Mouse (Mus musculus) erythroblast, embryonic 14.5 days (primary cell): ENCODE data around the gene Rxrb. TPM values are rescaled to one million over a fixed set of nuclear protein-coding genes. Genes with fewer than 3 reads are reported as not detected.

Experiments
- H3K27me3 ChIP-seq: 2 replicates; pipeline ENCODE4 v1.6.1; 2012; ENCODE audit warnings: inconsistent platforms; ENCODE audit not compliant: control insufficient read depth
- H3K36me3 ChIP-seq: 2 replicates; pipeline ENCODE4 v1.6.1; 2012; ENCODE audit warnings: mild to moderate bottlenecking, inconsistent platforms; ENCODE audit not compliant: control insufficient read depth
- H3K4me1 ChIP-seq: 2 replicates; pipeline ENCODE4 v1.6.1; 2012; ENCODE audit warnings: inconsistent platforms; ENCODE audit not compliant: control insufficient read depth
- H3K4me3 ChIP-seq: replicated peaks from 2 replicates; pipeline ENCODE3; 2012; ENCODE audit warnings: moderate library complexity, mild to moderate bottlenecking, inconsistent platforms
- H3K9me3 ChIP-seq: 2 replicates; pipeline ENCODE4 v1.6.1; 2012; ENCODE audit warnings: low read length, inconsistent platforms, mixed read lengths; ENCODE audit not compliant: control insufficient read depth
- GATA1 ChIP-seq: IDR thresholded peaks from 2 replicates; pipeline ENCODE4 v1.6.1; 2012; ENCODE audit warnings: low read length, inconsistent platforms, mixed read lengths
- TAL1 ChIP-seq: IDR thresholded peaks from 3 replicates; pipeline ENCODE4 v1.6.1; 2012; ENCODE audit warnings: low read length, inconsistent platforms, mixed read lengths
- polyA plus RNA-seq: library from polyadenylated mRNA; stranded (reverse); fragments of >175 nt; gene quantifications from 2 replicates; pipeline ENCODE4 v1.2.3, GENCODE M21; 2012

Rxrb gene
- polyA plus RNA-seq, 1 experiment: 11.3 TPM

DNA sequence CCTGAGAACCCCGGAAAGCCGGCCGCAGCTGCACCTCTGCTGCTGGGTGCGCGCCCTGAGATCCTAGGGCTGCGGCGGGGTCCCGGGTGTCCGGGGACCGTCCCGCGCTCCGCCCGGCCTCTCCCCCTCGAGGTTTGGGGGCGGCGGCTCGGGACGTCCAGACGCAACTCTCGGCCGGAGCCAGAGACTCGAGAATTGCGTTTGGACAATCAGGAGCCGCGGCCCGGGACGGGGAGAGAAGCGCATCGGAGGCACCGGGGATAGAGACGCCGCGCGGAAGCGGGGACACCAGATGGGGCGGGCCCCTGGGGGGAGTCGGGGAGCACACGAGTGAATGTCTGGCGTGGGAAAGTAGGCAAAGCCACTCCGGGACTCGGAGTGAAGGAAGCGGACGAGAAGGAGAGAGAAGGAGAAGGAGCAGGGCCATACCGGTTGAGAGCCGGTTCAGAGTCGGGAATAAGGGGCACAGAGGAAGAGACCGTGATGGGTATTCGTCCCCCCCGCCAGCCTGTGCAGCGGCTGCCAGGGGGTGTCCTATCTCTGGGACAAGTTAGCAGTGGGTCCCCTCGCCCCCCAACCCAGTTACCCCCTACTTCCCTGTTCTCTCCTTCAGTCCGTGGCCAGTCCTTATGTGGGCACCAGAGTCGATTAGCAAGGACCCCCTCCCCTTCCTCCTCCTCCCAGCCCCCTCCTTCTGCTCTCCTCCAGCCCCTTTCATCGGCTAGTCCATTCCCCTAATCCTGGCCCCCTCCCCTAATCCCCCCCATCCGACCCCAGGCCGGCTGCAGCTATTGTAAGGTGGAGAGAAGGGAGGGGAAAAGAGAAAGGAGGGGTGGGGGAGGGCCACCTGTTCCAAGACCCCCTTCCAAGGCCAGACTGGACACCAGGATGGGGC lies 6.5 kb upstream of the Rxrb start:
- no peak for TF ChIP-seq GATA1
- TF ChIP-seq TAL1: no peak
- H3K4me3 ChIP-seq: peak overlapping the region; percentile 91
- peaks cover 29% of the 10 kb centered on the region for H3K9me3 ChIP-seq
- H3K36me3 ChIP-seq: peaks cover 49% of the 10 kb centered on the region
- peaks cover 68% of the 10 kb centered on the region for H3K4me1 ChIP-seq
- H3K27me3 ChIP-seq: no peaks in the 10 kb centered on the region

DNA sequence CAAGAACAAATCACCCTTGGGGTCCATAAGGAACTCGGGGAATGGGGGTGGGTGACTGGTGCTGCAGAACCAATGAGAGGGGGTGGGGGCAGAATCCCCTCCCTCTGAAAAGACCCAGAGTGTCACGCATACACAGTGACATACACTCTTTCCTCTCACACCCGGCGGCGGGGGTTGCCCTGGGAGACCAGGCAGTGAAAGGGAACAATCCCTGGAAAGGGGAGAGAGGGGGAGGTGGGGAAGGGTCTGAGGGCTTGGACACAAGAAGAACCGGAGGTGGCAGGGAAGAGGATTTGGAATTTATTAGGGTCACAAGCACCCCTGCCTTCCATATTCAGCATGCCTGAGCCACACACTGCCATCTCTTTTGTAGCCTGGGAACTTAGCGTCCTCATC lies 5.9 kb upstream of the Rxrb start:
- Histone ChIP-seq H3K4me3 (peak overlapping the region; percentile 91), H3K9me3 (peaks cover 25% of the 10 kb centered on the region), H3K4me1 (peaks cover 74% of the 10 kb centered on the region), H3K36me3 (peaks cover 54% of the 10 kb centered on the region), H3K27me3 (no peaks in the 10 kb centered on the region)
- no peak for TF ChIP-seq TAL1
- TF ChIP-seq GATA1: no peak

DNA sequence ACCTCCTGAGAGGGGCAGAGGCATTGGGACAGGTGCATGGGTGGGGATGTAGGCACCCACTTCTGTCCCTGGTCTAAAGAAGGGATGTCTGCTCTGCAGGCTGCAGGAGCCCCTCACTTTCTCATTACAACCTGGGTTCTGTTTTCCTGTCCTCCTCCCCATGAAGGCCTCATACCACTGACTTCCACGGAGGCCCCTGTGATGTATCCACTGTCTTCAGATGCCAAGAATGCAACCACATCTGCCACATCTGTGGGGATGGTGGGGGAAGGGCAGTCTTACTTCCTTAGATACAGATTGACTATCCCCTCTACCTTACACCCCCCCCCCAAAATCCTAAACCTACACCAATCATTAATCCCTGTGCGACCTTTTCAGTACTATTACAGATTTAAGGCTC lies 5.4 kb upstream of the Rxrb start:
- peaks cover 51% of the 10 kb centered on the region for H3K36me3 ChIP-seq
- H3K27me3 ChIP-seq: no peaks in the 10 kb centered on the region
- H3K4me3 ChIP-seq: peak overlapping the region; percentile 1
- H3K4me1 ChIP-seq: peaks cover 79% of the 10 kb centered on the region
- no peak for TF ChIP-seq TAL1
- TF ChIP-seq GATA1: no peak
- peaks cover 20% of the 10 kb centered on the region for H3K9me3 ChIP-seq

DNA sequence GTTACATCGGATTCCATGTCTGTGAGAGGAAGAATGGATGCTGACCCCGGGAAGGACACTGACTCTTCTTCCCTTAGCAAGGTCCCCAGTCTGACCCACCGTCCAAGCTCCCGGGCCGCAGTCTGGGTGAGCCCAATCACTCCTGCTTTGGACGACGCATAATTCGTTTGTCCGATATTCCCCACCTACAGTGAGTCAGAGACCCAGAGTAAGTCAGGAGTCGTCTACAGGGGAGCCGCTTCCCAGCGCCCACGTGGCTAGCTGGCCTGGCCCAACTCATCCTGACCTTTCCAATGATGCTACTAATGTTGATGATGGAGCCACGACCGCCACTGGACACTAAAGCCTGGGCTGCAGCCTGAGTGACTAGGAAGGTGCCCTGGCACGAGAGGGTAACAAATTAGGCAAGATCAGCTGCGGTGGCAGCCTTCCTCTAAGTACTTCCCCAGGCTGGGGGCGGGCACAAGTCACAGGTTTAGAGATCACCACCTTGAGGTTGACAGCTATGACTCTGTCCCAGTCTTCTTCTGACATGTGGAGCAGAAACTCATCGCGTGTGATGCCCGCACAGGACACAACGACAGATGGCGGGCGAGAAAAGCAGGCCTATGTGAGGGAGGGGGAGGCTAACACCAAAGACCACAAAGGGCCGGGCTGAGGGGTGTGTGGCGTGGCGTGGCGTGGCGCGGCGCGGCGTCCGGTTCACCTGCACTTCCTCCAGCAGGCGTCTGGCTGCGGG lies 4.5 kb upstream of the Rxrb start:
- no peak for TF ChIP-seq GATA1
- Histone ChIP-seq H3K36me3 (peaks cover 43% of the 10 kb centered on the region), H3K9me3 (peaks cover 13% of the 10 kb centered on the region), H3K4me3 (peak overlapping the region; percentile 84), H3K27me3 (no peaks in the 10 kb centered on the region), H3K4me1 (peaks cover 79% of the 10 kb centered on the region)

DNA sequence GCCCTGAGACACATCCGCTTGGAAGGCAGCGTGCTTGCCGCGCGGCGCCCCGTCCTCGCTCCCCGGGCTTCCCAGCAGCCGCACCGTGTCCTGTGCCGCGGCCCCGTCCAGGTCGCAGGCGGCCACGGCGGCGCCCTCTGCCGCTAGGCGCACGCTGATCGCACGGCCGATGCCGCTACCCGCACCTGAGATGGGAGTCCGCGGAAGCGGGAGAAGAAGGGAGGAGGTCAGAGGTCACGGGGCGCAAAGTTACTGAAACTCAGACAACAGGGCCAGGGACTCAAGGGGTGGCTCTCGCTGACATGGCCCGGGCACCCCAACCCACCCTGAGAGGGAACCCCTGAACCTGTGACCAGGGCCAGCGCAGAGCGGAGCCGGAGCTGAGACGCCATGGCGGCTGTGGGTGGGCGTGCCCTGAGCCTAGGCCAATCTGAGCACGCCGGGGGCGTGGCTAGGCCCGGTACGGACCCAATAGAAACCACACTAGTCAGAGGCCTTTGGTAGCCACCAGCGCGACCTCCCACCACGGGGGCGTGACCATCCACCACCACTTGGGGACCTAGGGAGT lies 3.9 kb upstream of the Rxrb start, which contains the start of gene H2-Ke6:
Gene H2-Ke6, minus strand, starts transcription at position 405 of the 568 bp plus-strand sequence.
- peak within 1 kb of the TSS; percentile 84 for H3K4me3 ChIP-seq
- peaks cover 36% of the 10 kb centered on the region for H3K36me3 ChIP-seq
- H3K27me3 ChIP-seq: no peaks in the 10 kb centered on the region
- peaks cover 85% of the 10 kb centered on the region for H3K4me1 ChIP-seq
- peaks cover 7% of the 10 kb centered on the region for H3K9me3 ChIP-seq
- TF ChIP-seq TAL1 (no peak), GATA1 (no peak)

DNA sequence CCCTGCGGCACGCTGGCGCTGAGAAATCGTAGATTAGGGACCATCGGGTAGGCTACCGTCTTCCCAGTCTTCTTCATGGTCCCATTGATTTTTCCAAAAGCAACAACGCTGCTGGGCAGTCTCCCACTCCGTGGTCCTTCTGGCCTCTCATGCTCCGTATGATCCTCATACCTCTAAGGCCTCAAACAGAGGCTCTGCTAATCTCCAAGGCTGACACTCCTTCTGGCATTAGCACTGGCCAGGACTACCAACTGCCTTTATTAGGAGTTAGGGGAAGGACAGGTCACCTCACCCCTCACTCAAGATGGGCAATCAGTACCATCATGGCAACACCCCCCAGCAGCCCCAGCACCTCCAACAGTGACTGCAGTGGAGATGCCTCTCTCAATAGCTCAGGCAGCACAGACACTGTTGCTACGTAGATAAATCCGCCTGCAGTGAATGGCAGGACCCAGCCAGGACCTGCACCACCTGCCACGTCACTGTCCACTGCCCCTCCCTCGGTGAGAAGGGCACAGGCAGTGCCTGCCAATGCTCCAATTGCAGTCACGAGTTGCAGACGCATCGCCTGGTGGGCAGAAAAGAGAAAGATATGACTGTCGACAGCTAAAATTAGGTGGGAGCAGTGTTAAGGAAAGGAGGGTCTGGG lies 3.0 kb upstream of the Rxrb start:
- H3K4me1 ChIP-seq: peaks cover 90% of the 10 kb centered on the region
- no peaks in the 10 kb centered on the region for H3K9me3 ChIP-seq
- no peaks in the 10 kb centered on the region for H3K27me3 ChIP-seq
- H3K4me3 ChIP-seq: peak overlapping the region; percentile 84
- TF ChIP-seq TAL1 (no peak), GATA1 (no peak)
- H3K36me3 ChIP-seq: peaks cover 35% of the 10 kb centered on the region

DNA sequence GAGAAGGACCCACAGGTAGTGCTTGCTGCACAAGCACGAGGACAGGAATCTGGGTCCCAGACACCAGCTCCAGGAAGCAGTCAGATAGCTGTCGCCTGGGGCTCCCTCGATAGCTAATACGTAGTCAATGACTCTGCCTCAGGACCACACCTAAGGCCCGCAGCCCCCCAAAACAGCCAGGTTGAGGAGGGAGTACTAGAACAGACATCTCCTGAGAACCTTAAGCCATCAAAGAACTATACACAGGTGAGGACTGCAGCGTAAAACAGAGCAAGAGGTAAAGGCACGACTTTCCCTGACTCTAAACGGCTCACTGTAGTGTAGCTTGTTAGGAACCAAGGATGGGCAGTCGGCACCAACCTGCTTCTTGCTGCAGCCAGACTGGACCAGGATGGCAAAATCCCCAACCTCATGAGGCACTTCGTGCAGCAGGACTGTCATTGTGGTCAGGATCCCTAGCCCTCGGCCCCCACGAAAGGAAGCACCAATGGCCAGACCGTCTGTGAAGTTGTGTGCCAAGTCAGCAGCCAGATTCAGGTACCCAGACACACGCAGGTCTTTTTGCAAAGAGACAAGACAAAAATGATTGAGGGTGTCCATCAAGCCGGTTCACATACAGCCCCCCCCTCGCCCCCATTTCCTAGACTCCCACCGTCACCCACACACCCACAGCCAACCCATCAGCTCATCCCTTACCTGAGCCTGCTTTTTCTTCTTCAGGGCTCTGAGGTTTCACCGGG lies 2.3 kb upstream of the Rxrb start:
- no peaks in the 10 kb centered on the region for H3K9me3 ChIP-seq
- H3K4me1 ChIP-seq: peaks cover 90% of the 10 kb centered on the region
- TF ChIP-seq TAL1 (no peak), GATA1 (no peak)
- H3K4me3 ChIP-seq: peak overlapping the region; percentile 91
- no peaks in the 10 kb centered on the region for H3K27me3 ChIP-seq
- H3K36me3 ChIP-seq: peaks cover 41% of the 10 kb centered on the region

DNA sequence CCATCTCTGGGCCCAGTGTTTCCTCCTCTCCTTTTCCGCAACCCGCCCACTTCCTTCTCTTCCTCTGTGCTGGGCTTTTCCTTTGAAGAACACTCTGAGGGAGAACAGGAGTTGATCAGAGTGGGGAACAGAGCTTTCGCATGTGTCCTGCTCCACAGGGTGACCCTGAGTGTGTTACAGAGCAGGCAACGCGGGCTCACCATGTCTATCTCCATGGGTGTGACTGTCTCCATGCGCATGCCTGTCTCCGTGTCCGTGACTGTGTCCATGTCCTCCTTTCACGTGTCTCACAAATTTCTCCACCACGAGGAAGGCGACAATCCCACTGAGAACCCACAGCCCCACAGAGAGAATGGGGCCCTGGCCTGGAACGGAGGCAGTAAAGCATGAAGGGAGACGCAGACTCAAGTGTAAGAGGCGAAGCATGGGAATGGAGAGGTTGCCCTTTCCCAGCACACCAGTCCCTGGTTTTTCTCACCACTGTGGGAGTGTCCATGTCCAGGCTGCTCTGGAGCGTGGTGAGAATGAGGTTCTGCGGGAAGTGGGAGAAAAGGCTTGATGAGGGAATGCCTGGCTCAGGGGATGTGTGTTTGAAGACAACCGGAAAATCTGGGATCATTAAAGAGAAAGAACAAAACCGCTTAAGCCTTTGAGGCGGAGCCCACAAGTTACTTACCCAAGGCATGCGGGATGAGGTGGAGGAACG lies 1.6 kb upstream of the Rxrb start:
- H3K4me3 ChIP-seq: peak overlapping the region; percentile 91
- no peaks in the 10 kb centered on the region for H3K27me3 ChIP-seq
- no peak for TF ChIP-seq GATA1
- no peak for TF ChIP-seq TAL1
- no peaks in the 10 kb centered on the region for H3K9me3 ChIP-seq
- peaks cover 82% of the 10 kb centered on the region for H3K4me1 ChIP-seq
- H3K36me3 ChIP-seq: peaks cover 45% of the 10 kb centered on the region
